9 mouse cellular contexts compared by ENCODE assay signal in the genomic region with DNA sequence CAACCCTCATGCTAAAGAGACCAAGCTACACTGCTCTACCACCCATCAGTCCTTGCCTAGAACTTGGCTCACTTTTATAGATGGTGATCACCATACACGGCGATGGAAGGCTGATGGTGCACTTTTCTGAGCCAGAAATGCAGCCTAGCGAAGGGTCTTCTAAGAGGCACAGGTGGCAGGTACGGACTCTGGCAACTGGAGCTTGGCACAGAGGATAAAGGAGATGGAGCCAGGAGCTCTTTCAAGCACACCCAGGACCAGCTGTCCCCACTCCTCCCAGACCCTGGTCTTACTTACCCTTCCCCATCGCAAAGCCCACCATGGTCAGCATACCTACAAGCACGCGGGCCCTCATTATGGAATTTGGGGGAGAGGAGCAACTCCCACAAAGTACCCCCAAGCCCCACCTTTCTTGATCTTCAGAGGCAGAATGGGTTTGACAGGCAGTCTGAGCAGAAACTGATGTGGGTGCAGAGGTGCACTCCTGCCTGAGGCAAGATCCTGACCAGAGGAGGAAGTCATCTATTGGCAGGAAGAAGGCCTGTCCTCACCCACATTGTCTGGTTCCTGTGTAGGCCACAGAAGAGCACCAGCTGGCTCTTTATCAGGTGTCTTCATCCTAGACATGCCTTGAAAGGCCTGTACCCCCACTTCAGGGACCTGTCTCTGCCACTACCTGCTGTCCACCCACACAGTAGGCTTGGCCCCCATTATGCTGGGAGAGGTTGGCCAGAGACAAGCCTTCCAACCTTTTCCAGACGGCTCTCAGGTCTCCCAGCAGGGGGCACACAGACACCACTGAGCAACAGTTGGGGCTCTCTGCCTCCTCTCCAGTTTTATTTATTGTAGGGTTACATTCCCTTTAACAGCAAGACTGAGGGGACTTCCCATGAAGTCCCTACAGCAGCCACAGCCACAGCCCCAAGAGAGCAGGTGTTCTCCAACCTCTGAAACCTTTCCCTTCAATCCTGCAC. TPM values are rescaled to one million over a fixed set of nuclear protein-coding genes. Genes with fewer than 3 reads are reported as not detected.
DNase-seq lines count a peak whose midpoint lies in the region; ATAC-seq and TF ChIP-seq lines count a peak whose summit lies in the region.
"Had no signal": no experiment of that assay in that cellular context is flagged by ENCODE, and none has a peak within 500 bp of the region (broad histone marks: within the 10 kb centered on the region; RNA-seq: fewer than 3 reads in every experiment).

Gene Ly6g5b (minus strand): TSS at position 383 of the 974 bp plus-strand sequence.

- peak in 1 of 2 experiments; percentile 35 for DNase-seq in cerebellum, adult 2 months
- no peak for DNase-seq in cerebellum, adult 9-10 months
- no peak for DNase-seq in midbrain, embryonic 10.5 days (ENCODE audit: low spot score)
- DNase-seq in liver, embryonic 14.5 days (ENCODE audit: low read depth in 3 of 3, low spot score in 3 of 3): no peak
- peak; percentile 38 for DNase-seq in thymus, postnatal 0 days (ENCODE audit: low spot score)
- no peak for DNase-seq in heart, adult 8-10 months (ENCODE audit: low spot score)

- TF ChIP-seq POLR2A in cerebellum, adult 2 months (IDR thresholded peaks at IDR 0.05; ENCODE audit: borderline replicate concordance, insufficient read depth, low read length): no peak

- H3K9ac ChIP-seq in midbrain, embryonic 13.5 days (replicated peaks): 0 out of 2 replicates have a peak within 1 kb of the TSS, but pooled peaks have one; percentile 14
- H3K9ac ChIP-seq in liver, embryonic 14.5 days (replicated peaks): no peak within 1 kb of the TSS
- H3K9ac ChIP-seq in neural tube, embryonic 15.5 days (replicated peaks): no peak within 1 kb of the TSS
- H3K9ac ChIP-seq: midbrain, embryonic 12.5 days had no signal

- ATAC-seq in midbrain, embryonic 13.5 days: no peak
- no peak for ATAC-seq in liver, embryonic 14.5 days (ENCODE audit: insufficient read depth)
- no peak for ATAC-seq in neural tube, embryonic 15.5 days (ENCODE audit: low FRiP score)

- H3K27me3 ChIP-seq in cerebellum, adult 2 months (ENCODE audit: control insufficient read depth, insufficient read depth, low read length): no peaks in the 10 kb centered on the region
- H3K27me3 ChIP-seq in midbrain, embryonic 13.5 days: no peaks in the 10 kb centered on the region
- no peaks in the 10 kb centered on the region for H3K27me3 ChIP-seq in midbrain, embryonic 10.5 days (ENCODE audit: low read depth, poor library complexity, severe bottlenecking)
- no peaks in the 10 kb centered on the region for H3K27me3 ChIP-seq in liver, embryonic 14.5 days (ENCODE audit: control insufficient read depth, insufficient read depth, low read length)
- no peaks in the 10 kb centered on the region for H3K27me3 ChIP-seq in neural tube, embryonic 15.5 days (replicated peaks)
- H3K27me3 ChIP-seq: midbrain, embryonic 12.5 days had no signal

- peaks cover 18% of the 10 kb centered on the region for H3K4me1 ChIP-seq in cerebellum, adult 2 months (ENCODE audit: control insufficient read depth, insufficient read depth, low read length)
- H3K4me1 ChIP-seq in midbrain, embryonic 13.5 days (replicated peaks): peaks cover 9% of the 10 kb centered on the region
- H3K4me1 ChIP-seq in midbrain, embryonic 10.5 days: peaks cover 8% of the 10 kb centered on the region
- peaks cover 6 to 7% of the 10 kb centered on the region in 2 experiments; a peak in 2 of 4 replicates for H3K4me1 ChIP-seq in liver, embryonic 14.5 days (replicated peaks; ENCODE audit: control insufficient read depth in 2 of 2, insufficient read depth in 2 of 2, low read length in 1 of 2)
- peaks cover 9% of the 10 kb centered on the region for H3K4me1 ChIP-seq in neural tube, embryonic 15.5 days

- H3K27ac ChIP-seq in cerebellum, adult 2 months (ENCODE audit: insufficient read depth, low read length): peak within 1 kb of the TSS; percentile 13; the same call in 1 of the 2 replicates
- no peak within 1 kb of the TSS for H3K27ac ChIP-seq in midbrain, embryonic 13.5 days
- H3K27ac ChIP-seq in midbrain, embryonic 10.5 days (replicated peaks): no peak within 1 kb of the TSS
- H3K27ac ChIP-seq in liver, embryonic 14.5 days: no peak within 1 kb of the TSS
- no peak within 1 kb of the TSS for H3K27ac ChIP-seq in neural tube, embryonic 15.5 days (replicated peaks)
- H3K27ac ChIP-seq: midbrain, embryonic 12.5 days had no signal

- H3K4me2 ChIP-seq in midbrain, embryonic 13.5 days (replicated peaks): no peak within 1 kb of the TSS
- no peak within 1 kb of the TSS for H3K4me2 ChIP-seq in liver, embryonic 14.5 days (ENCODE audit: low read depth)
- H3K4me2 ChIP-seq in neural tube, embryonic 15.5 days: no peak within 1 kb of the TSS
- H3K4me2 ChIP-seq: midbrain, embryonic 12.5 days had no signal

- TF ChIP-seq EP300 in liver, embryonic 14.5 days (IDR thresholded peaks at IDR 0.05; ENCODE audit: low read depth): no peak

- peaks cover 52% of the 10 kb centered on the region for H3K36me3 ChIP-seq in midbrain, embryonic 13.5 days
- peaks cover 59% of the 10 kb centered on the region for H3K36me3 ChIP-seq in midbrain, embryonic 10.5 days
- peaks cover 26% of the 10 kb centered on the region for H3K36me3 ChIP-seq in liver, embryonic 14.5 days (replicated peaks; ENCODE audit: control insufficient read depth, insufficient read depth, low read depth)
- peaks cover 54% of the 10 kb centered on the region for H3K36me3 ChIP-seq in neural tube, embryonic 15.5 days

- no peak for TF ChIP-seq CTCF in cerebellum, adult 2 months (IDR thresholded peaks at IDR 0.05; ENCODE audit: borderline replicate concordance, insufficient read depth, low read depth, low read length)
- peak; percentile 80 for TF ChIP-seq CTCF in liver, embryonic 14.5 days (IDR thresholded peaks at IDR 0.05; ENCODE audit: low read depth)

- H3K9me3 ChIP-seq in midbrain, embryonic 13.5 days: no peaks in the 10 kb centered on the region
- H3K9me3 ChIP-seq in midbrain, embryonic 10.5 days (replicated peaks): no peaks in the 10 kb centered on the region
- no peaks in the 10 kb centered on the region for H3K9me3 ChIP-seq in liver, embryonic 14.5 days (ENCODE audit: control insufficient read depth, low read length)
- H3K9me3 ChIP-seq in neural tube, embryonic 15.5 days (replicated peaks): no peaks in the 10 kb centered on the region
- H3K9me3 ChIP-seq: midbrain, embryonic 12.5 days had no signal

- 27% methylated on average over 8 of the region's 8 CpGs for WGBS in cerebellum, adult 2 months
- 88% methylated on average over 8 of the region's 8 CpGs for WGBS in midbrain, embryonic 13.5 days
- WGBS in midbrain, embryonic 10.5 days: 86% methylated on average over 8 of the region's 8 CpGs
- 72% methylated on average over 8 of the region's 8 CpGs for WGBS in liver, embryonic 14.5 days (ENCODE audit: insufficient replicate concordance)
- WGBS in neural tube, embryonic 15.5 days: 85% methylated on average over 8 of the region's 8 CpGs

- H3K4me3 ChIP-seq in cerebellum, adult 2 months (replicated peaks; ENCODE audit: insufficient read depth, low read depth, low read length): no peak within 1 kb of the TSS
- H3K4me3 ChIP-seq in midbrain, embryonic 13.5 days (replicated peaks): no peak within 1 kb of the TSS
- H3K4me3 ChIP-seq in midbrain, embryonic 10.5 days: no peak within 1 kb of the TSS
- no peak within 1 kb of the TSS for H3K4me3 ChIP-seq in liver, embryonic 14.5 days (ENCODE audit: insufficient read depth in 1 of 2, low read depth in 2 of 2, low read length in 2 of 2)
- H3K4me3 ChIP-seq in neural tube, embryonic 15.5 days (replicated peaks): no peak within 1 kb of the TSS
- H3K4me3 ChIP-seq: midbrain, embryonic 12.5 days had no signal

RNA-seq across cellular contexts. Expression of gene Ly6g5b, which starts in this region (rescaled TPM):
- polyA plus RNA-seq in cerebellum, adult 2 months (2012; rRNA removed): 2.2 and 3.4 TPM in 2 replicates
- 1.4 and 1.7 TPM in 2 replicates for polyA plus RNA-seq in midbrain, embryonic 13.5 days (2015; fragmentation: Nextera tagmentation; extraction: Ambion mirVana)
- 0.99 and 1.1 TPM in 2 replicates for polyA plus RNA-seq in midbrain, embryonic 10.5 days (2016; fragmentation: Nextera tagmentation; extraction: Ambion mirVana)
- 0.57 and 0.70 TPM in 2 replicates for polyA plus RNA-seq in liver, embryonic 14.5 days (2012; rRNA removed)
- 0.27 TPM in 1 of 2 replicates, not detected in the other for polyA plus RNA-seq in liver, embryonic 14.5 days (2014; fragmentation: Nextera tagmentation; extraction: Ambion mirVana)
- polyA plus RNA-seq in thymus, postnatal 0 days (2015; fragmentation: Nextera tagmentation; extraction: Ambion mirVana): 3.7 and 4.0 TPM in 2 replicates
- total RNA-seq in heart, adult 8-10 months (2022): not detected
- polyA plus RNA-seq in neural tube, embryonic 15.5 days (2015; fragmentation: Nextera tagmentation; extraction: Ambion mirVana): 1.0 and 1.5 TPM in 2 replicates
